Mouse (Mus musculus): ENCODE results near the gene Tfb2m.

GRCm38 (mm10) chr1:179480862-179481261 is 65.2 kb downstream of the Tfb2m start:
- TF ChIP-seq CTCF (IDR thresholded peaks at IDR 0.05), result no peak
- no peak for TF ChIP-seq EP300 (IDR thresholded peaks at IDR 0.05)

All from lung, postnatal 0 days (tissue).